Mouse (Mus musculus): ENCODE measurements around the gene Amtn. TPM values are rescaled to one million over a fixed set of nuclear protein-coding genes. Genes with fewer than 3 reads are reported as not detected.

The Amtn gene
- polyA plus RNA-seq, 1 experiment from 2014 or later: not detected

- Histone ChIP-seq H3K4me3 (no peak overlapping the region), H3K27me3 (no peaks in the 10 kb centered on the region), H3K36me3 (no peaks in the 10 kb centered on the region), H3K4me2 (replicated peaks) (no peak overlapping the region), H3K9ac (no peak overlapping the region), H3K9me3 (no peaks in the 10 kb centered on the region), H3K27ac (no peak overlapping the region), H3K4me1 (no peaks in the 10 kb centered on the region)
- WGBS: 65% methylated on average over 1 of the region's 1 CpGs
- peak; percentile 74 for ATAC-seq (ENCODE audit: insufficient number of reproducible peaks, insufficient read depth, low FRiP score, low TSS enrichment)
These were observed 50.8 kb downstream of the Amtn start for GRCm38 (mm10) chr5:88426753-88427152.

Other genes with a start within 250 kb of the Amtn start
- gene Gm11115, start 222.0 kb upstream of the Amtn start, polyA plus RNA-seq (2016; fragmentation: Nextera tagmentation; extraction: Ambion mirVana): not detected in 2 replicates
- gene Gm7714, start 107.2 kb upstream of the Amtn start, polyA plus RNA-seq (2016; fragmentation: Nextera tagmentation; extraction: Ambion mirVana): not detected in 2 replicates
- gene Prol1, start 58.8 kb upstream of the Amtn start, polyA plus RNA-seq (2016; fragmentation: Nextera tagmentation; extraction: Ambion mirVana): not detected in 2 replicates
- 0.90 and 1.4 TPM in 2 replicates for gene Ambn, start 79.9 kb downstream of the Amtn start, polyA plus RNA-seq (2016; fragmentation: Nextera tagmentation; extraction: Ambion mirVana)
- gene Enam, start 111.9 kb downstream of the Amtn start, polyA plus RNA-seq (2016; fragmentation: Nextera tagmentation; extraction: Ambion mirVana): 0.04 TPM in 1 of 2 replicates, not detected in the other
- gene Jchain, start 151.8 kb downstream of the Amtn start, polyA plus RNA-seq (2016; fragmentation: Nextera tagmentation; extraction: Ambion mirVana): 0.23 and 0.27 TPM in 2 replicates
- 65.0 and 76.6 TPM in 2 replicates for gene Utp3, start 178.4 kb downstream of the Amtn start, polyA plus RNA-seq (2016; fragmentation: Nextera tagmentation; extraction: Ambion mirVana)
- gene Rufy3, start 188.9 kb downstream of the Amtn start, polyA plus RNA-seq (2016; fragmentation: Nextera tagmentation; extraction: Ambion mirVana): 31.6 and 40.2 TPM in 2 replicates

Data from embryonic facial prominence, embryonic 12.5 days (tissue).